Mouse (Mus musculus): Measurements from ENCODE around the gene Timp2. TPM values are rescaled to one million over a fixed set of nuclear protein-coding genes. Genes with fewer than 3 reads are reported as not detected.
"Not testable (repeated sequence)": the region's sequence is repeated elsewhere in the genome, so short reads cannot be mapped to it uniquely, and the experiment has no call there.

The Timp2 gene
- total RNA-seq, 2 experiments from 2014 or later = 26.4 to 39.0 TPM

GRCm38 (mm10) chr11:118342400-118342981, 13.0 kb downstream of the Timp2 start, which contains the start of gene Cep295nl:
TSS of gene Cep295nl (minus strand) at chr11:118342500.
- ATAC-seq (ENCODE audit: poor library complexity, severe bottlenecking) = 0 out of 2 replicates have a peak, but pooled peaks have one; percentile 27

DNA sequence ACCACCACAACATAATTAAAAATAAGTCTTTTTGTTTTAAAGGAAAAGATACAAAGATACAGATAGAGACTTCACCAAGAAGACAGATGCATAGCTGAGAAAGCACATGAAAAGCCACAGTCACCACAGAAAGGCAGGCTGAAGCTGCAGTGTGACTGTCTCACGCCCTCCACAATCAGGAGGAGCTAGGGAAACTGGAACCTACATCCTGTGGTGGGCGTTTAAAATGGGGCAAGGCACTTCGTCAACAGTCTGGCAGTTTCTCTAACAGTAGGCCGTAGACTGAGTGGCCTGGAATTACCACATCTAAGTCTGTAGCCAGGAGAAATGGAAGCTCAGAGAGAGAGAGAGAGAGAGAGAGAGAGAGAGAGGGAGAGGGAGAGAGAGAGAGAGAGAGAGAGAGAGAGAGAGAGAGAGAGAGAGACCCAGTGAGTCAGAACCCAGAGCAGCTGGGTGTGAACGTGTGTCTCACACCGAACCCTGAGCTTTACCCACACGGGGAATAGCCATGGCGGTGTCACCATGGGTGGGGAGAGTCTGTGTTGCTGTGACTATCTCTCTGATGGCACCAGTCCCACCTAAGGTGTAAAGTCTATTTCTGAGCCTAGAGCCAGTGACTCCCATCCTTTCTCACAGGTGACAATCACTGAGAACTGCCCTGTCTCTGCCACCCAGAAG, 17.9 kb downstream of the Timp2 start:
- no peak for ATAC-seq (ENCODE audit: poor library complexity, severe bottlenecking)

- ATAC-seq (ENCODE audit: poor library complexity, severe bottlenecking) = no peak
Measured at GRCm38 (mm10) chr11:118333431-118333830, 22.1 kb downstream of the Timp2 start.

DNA sequence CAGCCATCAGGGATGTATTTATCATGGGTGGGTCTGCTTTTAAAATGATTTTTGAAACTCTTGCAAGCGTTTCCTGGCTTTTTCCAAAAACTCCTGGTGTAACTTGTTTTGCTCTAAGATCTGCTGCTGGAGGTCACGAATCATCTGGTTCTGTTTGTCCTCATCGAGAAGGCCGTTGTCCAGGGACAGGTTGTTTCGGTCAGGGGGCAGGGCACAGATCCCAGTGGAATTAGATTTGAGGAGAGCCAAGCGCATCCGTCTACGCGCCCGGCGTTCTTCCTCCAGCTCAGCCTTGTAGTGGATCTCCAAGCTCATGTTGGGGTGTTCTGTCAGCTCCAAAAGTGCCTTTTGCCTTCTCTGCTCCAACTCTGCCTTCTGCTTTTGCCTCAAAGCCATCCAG, 23.2 kb downstream of the Timp2 start:
- no peak for ATAC-seq (ENCODE audit: poor library complexity, severe bottlenecking)

DNA sequence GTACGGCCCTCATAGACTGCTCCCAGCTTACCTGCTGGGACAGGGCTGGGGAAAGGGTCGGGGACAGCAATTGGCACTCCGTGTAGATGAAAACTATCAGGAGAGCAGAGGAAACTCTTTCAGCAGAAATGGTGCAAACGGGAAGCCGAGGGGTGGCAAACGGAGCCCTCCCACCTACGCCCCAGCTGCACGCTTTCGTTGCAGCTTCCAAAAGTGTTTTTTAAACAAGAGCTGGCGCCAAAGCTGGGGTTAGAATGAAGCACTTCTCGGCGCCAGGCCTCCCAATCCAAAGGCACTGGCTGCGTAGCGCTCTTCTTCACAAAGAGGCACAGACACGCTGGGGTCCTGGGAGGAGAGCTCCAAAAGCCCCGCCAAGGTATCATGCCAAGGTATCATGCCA, 24.8 kb downstream of the Timp2 start:
- no peak for ATAC-seq (ENCODE audit: poor library complexity, severe bottlenecking)

DNA sequence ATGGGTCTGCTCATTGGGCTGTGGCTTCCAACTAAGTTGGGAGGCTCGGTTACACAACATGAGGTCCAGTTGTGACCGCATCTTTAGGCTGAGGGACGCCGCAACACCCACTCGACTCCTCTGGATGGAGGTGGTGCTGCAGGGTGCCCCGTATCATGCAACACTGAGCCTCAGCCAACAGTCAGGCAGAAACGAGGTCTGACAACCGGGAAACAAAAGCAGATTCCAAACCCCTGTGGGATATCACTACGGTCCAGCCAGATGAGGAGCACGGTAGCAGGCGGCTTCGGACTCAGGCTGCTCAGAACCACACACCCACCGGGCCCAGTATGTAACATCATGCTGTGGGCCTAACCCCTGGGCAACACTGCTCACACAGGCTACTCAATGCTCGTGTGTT, 25.2 kb downstream of the Timp2 start:
- ATAC-seq (ENCODE audit: poor library complexity, severe bottlenecking) = no peak

- no peak for ATAC-seq (ENCODE audit: poor library complexity, severe bottlenecking)
Measured at GRCm38 (mm10) chr11:118328947-118329346, 26.6 kb downstream of the Timp2 start.

GRCm38 (mm10) chr11:118328511-118328910, 27.0 kb downstream of the Timp2 start:
- no peak for ATAC-seq (ENCODE audit: poor library complexity, severe bottlenecking)

DNA sequence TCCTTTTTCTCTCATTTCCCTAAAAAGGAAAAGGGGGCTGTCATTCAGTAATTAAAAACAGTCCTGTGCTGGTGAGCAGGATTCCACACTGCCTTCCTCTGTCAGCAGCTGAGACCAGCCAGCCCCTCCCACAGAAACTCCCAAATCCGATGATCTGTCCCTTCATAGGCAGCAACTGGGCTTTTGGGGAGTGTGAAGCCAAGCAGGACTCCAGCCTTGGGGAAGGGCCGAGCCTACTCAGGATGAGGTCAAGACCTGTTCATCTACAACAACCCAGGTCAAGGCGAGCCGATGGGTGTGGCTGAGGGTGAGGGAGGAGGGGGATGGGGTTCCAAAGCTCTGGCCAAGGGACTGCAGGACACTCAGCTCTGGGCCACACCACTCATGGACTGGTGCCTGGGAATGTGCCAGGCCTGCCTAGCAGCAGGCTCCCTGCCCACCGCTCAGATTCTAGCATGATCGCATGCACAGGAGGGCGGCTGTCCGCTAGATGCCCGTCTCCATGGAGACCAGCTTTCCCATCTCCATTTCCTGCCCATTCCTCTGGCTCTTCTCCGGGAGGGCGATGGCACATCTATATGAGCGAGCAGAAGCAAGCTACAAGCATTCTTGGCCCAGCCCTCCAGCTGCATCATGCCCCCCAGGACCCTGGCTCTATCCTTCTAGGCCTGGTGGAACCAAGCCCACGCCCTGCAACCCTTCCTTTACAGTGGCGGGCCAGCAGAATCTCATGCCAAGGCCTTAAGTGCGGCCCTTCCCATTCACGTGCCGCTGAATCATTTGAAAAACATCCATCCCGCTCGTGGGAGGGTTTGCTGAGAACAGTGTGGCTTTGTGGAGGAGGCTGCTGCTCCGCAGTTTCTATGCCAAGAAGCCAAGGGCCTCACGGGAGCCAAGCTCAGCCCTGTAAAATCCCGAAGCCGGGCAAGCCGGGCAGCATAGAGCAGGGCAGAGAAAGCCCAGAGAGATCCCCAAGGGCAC, 28.3 kb downstream of the Timp2 start:
- no peak for ATAC-seq (ENCODE audit: poor library complexity, severe bottlenecking)

- no peak for ATAC-seq (ENCODE audit: poor library complexity, severe bottlenecking)
Measured at GRCm38 (mm10) chr11:118326491-118326890, 29.0 kb downstream of the Timp2 start.

- no peak for ATAC-seq (ENCODE audit: poor library complexity, severe bottlenecking)
Measured at GRCm38 (mm10) chr11:118324541-118324940, 31.0 kb downstream of the Timp2 start.

- no peak for ATAC-seq (ENCODE audit: poor library complexity, severe bottlenecking)
Measured at GRCm38 (mm10) chr11:118323974-118324373, 31.6 kb downstream of the Timp2 start.

DNA sequence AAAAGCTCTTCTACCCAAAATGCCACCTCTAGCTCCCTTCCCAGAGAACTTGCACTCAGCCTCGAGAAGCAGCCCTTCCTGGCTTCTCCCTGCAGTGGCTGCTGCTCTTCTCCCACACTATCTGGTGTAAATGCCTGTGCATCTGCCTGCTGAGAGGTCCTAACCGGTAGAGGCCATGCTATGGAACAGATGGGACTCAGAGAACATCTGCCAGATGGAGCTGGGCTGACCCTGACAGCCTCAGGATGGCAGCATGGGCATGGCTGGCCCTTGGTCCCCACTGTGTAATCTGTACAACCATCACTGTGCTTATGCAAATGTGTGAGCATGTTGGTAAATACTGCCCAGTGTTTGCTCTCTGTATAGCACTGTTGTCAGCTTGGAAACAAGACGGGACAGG, 32.9 kb downstream of the Timp2 start:
- no peak for ATAC-seq (ENCODE audit: poor library complexity, severe bottlenecking)

DNA sequence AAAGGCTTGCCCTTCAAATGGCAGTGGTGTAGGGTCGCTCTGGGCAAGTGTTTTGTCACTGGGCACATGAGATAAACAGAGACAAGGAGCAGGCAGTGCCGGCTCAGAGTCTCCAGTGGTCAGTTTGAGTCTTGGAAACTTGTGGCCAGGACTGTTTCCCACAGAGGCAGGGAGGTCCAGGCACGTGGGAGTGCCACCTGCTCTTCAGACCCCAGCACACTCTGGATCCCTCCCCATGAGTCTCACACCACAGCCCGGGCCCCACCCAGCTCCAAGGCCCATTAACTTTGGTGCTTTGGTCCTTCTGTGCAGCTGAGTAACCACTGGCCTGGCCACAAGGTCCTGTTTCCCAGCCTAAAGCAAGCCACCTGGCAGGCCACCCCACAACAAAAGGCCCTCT, 33.6 kb downstream of the Timp2 start:
- no peak for ATAC-seq (ENCODE audit: poor library complexity, severe bottlenecking)

DNA sequence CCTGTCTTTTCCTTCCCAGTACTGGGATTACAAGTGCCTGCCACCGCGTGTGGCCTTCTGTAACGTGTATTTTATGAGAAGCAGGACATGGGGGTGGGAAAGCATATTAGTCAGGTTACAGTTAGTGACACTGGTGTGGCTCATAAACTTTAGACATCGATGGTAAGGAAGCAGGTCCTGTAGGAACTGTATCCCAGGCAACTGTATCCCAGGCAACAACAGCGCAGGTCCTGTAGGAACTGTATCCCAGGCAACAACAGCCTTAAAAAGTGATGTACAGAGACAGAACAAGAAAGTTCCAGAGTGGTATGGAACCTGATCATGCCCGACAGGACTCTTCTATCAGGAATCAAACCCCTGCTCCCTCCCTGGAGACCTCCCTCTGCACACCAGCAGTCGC, 34.0 kb downstream of the Timp2 start:
- no peak for ATAC-seq (ENCODE audit: poor library complexity, severe bottlenecking)

GRCm38 (mm10) chr11:118318678-118319077, 36.9 kb downstream of the Timp2 start:
- peak; percentile 91 for ATAC-seq (ENCODE audit: poor library complexity, severe bottlenecking)

DNA sequence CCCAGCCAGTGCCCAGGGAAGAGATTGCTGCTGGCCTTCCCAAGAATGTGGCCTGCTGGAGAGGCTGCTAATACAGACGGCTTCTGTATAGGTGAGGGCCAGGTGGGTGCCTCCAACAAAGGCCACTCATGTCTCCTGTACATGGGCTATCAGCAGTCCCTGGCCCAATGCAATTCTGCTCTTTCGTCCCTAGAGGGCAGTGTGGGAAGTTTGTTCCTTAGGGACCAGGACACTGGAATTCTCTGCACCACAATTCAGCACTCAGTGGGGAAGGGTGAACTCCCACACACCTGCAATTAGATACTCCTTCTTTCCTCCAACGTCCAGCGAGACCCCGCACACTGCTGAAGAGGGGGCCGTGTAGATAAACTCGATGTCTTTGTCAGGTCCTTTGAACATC, 38.4 kb downstream of the Timp2 start:
- no peak for ATAC-seq (ENCODE audit: poor library complexity, severe bottlenecking)

DNA sequence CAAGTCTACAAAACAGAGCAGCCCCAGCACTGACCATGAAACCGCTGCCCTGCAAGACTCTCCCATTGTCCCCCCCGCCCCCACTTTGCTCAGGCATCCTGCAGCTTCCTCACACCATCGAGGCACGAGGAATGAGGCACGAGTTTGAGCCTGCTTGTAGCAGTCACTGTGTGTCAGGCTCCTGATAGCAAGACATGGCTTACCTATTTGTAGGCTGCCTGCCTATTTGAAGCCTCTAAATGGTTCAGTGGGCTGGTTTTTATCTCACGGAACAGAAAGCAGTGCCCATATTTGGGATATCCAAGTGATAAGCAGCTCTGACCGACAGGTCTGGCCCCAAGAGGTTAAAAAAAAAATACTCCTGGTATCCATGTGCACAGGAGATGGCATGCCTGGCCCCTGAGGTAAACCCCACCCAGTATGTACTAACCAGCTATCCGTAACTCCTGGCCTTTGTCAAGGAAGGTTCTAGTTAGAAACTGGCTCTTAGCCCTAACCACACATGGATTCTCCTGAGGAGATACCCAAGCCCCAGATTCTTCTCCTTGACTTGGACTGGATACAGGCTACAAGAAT, 39.2 kb downstream of the Timp2 start:
- no peak for ATAC-seq (ENCODE audit: poor library complexity, severe bottlenecking)

DNA sequence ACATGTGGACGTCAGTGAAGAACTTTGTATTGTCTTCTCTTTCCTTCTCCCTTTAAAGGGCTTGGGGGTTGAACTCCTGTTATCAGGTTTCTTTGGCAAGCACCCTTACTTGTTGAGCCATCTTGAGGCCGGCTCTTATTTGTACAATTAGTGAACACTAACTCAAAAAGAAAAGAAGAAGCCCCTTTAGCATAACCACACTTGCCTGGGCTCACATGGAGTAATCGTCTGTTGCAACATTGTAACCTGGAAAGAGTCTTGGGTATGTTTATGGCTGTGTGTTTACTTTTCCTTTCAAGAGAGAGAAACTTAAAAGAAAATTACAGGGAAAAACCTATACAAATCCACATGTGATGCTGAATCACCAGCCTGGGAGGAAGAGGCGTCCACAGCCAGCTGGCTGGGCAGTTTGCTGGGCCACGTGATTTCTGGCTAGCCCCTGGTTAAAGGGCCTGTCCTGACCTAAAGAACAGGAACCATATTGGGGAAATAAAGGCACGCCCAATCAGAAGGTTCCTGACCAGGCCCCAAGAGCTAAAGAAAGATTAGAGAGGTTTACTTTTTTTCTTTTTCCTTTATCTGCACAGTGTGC, 43.3 kb downstream of the Timp2 start:
- ATAC-seq (ENCODE audit: poor library complexity, severe bottlenecking) = peak; percentile 63

GRCm38 (mm10) chr11:118307962-118308361, 47.6 kb downstream of the Timp2 start:
- not testable (repeated sequence) for ATAC-seq (ENCODE audit: poor library complexity, severe bottlenecking)

DNA sequence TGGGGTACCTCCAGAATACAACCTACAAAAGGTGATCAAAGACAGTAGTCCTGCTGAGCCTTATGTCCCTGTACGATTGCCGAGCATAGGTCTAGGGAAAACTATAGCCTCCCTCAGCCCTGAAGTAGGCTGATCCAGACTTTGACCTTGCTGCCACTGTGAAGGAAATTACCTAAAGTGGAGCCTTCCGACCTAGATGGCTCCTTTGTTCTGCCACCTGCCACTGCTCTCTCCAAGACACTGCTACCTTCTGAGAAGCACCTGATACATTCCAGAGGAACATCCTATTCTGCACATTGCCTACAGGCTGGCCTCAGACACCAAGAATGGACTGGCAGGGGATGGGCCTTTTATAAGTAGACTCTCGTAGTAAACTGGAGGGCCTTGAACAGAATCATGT, 51.6 kb downstream of the Timp2 start:
- not testable (repeated sequence) for ATAC-seq (ENCODE audit: poor library complexity, severe bottlenecking)

Data from megakaryocyte, adult 5-6 weeks (primary cell).